Mouse (Mus musculus) C3H10T1/2 (cell line): ENCODE data around the gene Gm128. TPM values are rescaled to one million over a fixed set of nuclear protein-coding genes. Genes with fewer than 3 reads are reported as not detected.

ENCODE experiments used
- polyA plus RNA-seq, 2 experiments: library from polyadenylated mRNA; unstranded; fragments of >200 nt; fragmentation: generic; extraction: Trizol; gene quantifications; one replicate each; pipeline ENCODE4 v1.2.1; 2012; ENCODE audit warnings: missing spikeins in 2 of 2

Gm128 gene
- under 1 TPM; 0.02 to 0.13 TPM for polyA plus RNA-seq

DNA sequence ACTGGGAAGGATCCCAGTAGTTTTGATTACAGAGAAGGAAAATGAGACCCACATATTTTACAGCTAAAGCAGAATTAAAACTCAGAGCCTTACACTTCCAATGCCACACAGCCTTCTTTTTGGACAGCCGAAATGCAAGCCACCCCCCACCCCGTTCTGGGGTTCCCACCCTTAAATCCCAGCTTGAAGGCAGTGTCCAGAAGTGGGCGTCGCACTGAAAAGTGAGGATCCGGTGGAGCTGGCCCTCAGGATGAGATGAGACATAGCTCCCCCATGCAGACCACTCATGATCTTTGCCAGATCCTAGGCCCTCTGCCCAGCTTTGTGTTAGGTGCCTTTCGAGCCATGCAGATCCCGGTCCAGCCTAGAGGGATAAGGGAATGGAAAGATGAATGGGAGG is at the start of gene Gm128:
TSS of gene Gm128 (minus strand) at position 101 of the 400 bp plus-strand sequence.

DNA sequence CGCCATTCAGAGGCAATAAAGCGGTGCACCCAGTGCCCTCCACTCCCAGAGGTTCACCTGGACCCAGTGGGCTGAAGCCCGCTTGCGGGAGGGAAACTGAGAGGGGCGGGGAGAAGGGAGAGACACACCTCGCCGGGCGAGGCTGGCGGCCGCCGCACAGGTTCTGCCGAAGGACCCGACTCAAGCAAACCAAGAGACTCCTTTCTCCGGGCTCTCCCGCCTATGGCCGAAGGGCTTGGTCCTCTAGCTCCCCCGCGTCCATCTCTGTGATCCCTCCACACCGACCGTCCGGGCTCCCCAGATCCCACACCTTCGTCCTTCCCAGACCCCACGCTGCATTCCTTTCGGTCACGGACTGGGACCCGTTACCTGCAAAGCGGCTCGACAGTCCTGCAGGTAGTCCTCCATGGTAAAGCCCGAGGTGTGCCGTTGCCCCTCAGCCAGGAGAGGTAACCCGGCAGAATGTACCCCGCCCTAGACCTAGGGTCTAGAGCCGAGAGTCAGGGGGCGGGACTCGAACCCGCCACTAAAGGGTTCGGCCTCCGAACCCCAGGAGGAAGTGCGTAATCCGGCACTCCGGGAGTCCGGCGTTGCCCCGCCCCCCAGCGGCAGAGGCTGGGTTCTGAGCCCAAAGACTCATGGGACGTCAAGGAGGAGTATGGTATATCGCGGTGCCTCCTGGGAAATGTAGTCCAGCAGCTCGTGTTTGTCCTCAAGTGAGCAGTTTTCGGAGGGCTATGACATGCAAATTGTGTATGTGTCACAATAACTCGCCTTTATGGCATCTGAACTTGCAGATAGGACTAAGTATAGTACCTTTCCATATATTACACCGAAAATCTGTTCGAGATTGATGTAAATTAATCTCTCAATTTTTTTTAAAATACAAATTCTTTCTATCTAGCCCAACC is 40.1 kb upstream of the Gm128 start, which contains the start of the genes Mindy1 and Prune1:
TSS of gene Mindy1 (plus strand) at position 130 of the 911 bp plus-strand sequence.
TSS of gene Prune1 (minus strand) at position 861 of the 911 bp plus-strand sequence.

DNA sequence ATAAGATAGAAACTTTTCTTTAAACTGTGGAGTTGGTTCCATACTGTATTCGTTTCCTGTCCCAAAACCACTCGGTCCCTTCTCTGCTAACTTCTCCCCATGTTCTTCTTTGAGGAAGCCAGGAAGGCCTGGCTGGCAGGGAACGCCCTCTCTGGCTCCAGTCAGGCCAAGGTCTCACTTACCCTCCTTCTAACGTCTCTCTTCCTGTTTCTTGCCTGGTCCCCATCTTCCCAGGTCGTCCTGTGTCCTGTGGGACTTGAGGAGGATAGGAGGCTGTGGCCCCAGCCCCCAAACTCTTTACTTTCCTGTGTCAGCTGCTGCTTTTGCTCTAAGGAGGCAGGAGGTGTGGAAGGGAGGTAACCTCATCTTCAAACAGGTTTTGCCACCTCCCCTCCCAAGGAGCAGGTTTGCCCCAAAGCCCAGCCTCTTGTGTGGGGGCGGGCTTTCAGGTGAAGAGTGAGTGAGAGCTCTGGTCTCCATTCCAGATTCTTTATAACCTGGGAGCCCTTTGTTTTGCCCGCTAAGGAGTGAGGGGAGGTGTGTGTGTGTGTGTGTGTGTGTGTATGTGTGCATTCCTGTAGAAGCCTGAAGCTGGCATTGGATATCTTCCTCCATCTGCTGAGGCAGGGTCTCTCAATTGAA is 9.5 kb upstream of the Gm128 start, which contains the start of gene Bnipl:
TSS of gene Bnipl (minus strand) at position 411 of the 642 bp plus-strand sequence.

DNA sequence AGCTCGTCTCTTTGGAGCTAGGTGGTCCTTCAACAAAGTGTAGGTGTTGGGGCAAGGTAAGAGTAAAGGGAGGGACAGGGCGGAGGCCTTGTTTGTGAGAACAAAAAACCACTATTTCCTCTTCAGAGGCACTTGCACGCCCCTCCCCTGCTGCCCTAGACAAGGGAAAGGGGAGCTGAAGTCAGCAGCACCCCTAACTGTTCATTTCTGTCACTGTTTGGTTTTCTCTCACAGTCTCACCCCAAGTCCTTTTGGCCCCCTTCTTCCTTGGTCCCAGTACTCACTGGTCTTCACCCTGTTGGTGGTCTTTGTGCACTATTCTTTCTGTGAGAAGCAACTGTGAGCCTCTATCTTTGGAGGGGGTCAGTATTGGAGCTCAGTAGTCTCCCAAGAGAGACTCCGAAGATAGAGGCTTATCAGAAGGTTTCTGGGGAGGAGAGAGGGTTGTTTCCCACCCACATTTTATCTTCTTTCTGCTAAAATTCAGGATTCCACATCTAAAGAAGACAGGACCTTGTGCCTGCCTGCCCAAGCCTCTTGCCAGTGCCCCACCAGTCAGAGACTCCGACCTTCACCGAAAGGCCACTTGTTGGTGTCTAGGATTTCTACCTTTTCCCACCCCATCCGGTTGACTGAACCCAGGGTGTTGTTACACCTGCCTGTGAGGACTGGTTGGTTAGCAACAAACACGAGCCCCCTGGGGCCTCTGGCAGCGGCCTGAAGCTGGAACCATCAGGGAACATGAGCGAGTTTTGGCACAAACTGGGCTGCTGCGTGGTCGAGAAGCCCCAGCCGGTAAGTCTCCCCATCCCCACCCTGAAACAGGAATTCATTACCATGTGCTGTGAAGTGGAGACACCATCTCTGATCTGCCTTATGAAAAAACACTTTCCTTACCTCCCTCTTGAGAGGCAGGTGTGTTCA is 9.8 kb downstream of the Gm128 start, which contains the start of gene Mllt11:
TSS of gene Mllt11 (minus strand) at position 874 of the 924 bp plus-strand sequence.

GRCm38 (mm10) chr3:95228148-95228893 is 13.1 kb downstream of the Gm128 start, which contains the start of gene Cdc42se1:
TSS of gene Cdc42se1 (plus strand) at chr3:95228732.

DNA sequence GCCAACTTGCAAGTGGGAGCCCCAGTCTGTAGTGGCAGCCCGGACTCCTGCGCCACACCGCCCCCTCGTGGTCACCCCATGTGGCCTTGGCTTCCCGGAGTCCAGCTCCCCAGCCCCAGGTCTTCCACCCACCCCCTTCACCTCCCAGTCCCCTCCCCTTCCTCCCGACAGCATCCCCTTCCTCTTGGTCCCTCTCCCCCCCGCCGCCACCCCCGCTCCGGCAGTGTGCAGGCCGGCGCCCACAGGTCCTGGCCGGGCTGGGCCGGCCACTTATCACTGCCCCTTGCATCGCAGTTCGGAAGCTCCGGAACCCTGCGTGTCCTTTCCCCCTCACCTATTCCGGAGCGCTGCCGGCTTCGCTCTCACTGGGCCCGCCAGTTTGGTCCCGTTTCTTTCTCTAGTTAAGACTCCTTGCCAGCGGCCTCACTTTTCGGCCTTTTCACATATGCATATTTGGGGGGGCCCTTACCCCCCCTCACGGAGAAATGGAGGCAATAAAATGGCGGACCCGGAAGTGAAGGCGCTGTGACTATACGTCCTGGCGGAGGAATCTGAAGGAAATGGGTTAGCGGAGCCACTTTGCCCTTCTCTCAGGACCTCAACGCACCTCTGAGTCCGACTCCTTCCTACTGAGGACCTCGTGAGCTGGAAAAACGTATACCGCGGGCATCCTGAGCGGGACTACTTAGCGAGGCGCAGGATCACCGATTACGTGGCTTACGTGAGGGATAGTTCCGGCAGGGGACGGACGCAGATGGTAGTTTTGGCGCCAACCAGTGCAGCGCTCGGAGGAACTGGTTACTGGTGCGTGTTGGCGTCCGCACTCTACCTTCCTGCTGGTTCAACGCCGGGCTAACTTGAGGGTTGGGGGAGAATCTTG is 23.9 kb downstream of the Gm128 start, which contains the start of gene Gabpb2:
TSS of gene Gabpb2 (minus strand) at position 662 of the 880 bp plus-strand sequence.

Other genes starting within 250 kb of the Gm128 start
- gene Zfp687, start 226.2 kb downstream of the Gm128 start, polyA plus RNA-seq, result 10 to 100 TPM in 1 of 2 experiments, 1 to 10 TPM in 1; 9.0 to 16.3 TPM
- gene Psmd4, start 199.0 kb downstream of the Gm128 start, polyA plus RNA-seq, result 100 to 1,000 TPM; 161 to 228 TPM
- gene Pip5k1a, start 134.7 kb downstream of the Gm128 start, polyA plus RNA-seq, result 10 to 100 TPM in 1 of 2 experiments, 1 to 10 TPM in 1; 5.5 to 15.4 TPM
- 10 to 100 TPM; 65.6 to 87.8 TPM for gene Vps72, start 130.6 kb downstream of the Gm128 start, polyA plus RNA-seq
- 1 to 10 TPM in 1 of 2 experiments, under 1 TPM in 1; 0.12 to 2.2 TPM for gene Tmod4, start 117.1 kb downstream of the Gm128 start, polyA plus RNA-seq
- gene Scnm1, start 107.6 kb downstream of the Gm128 start, polyA plus RNA-seq, result 10 to 100 TPM; 37.1 to 41.3 TPM
- 1 to 10 TPM; 1.4 to 6.5 TPM for gene Lysmd1, start 107.5 kb downstream of the Gm128 start, polyA plus RNA-seq
- under 1 TPM in 1 of 2 experiments, not detected in 1; 0.25 TPM for gene Tnfaip8l2, start 99.2 kb downstream of the Gm128 start, polyA plus RNA-seq
- 10 to 100 TPM in 1 of 2 experiments, 1 to 10 TPM in 1; 1.2 to 10.8 TPM for gene Sema6c, start 81.1 kb downstream of the Gm128 start, polyA plus RNA-seq
- 1 to 10 TPM in 1 of 2 experiments, under 1 TPM in 1; 0.46 to 5.0 TPM for gene Gabpb2, start 23.7 kb downstream of the Gm128 start, polyA plus RNA-seq
- gene Cdc42se1, start 12.9 kb downstream of the Gm128 start, polyA plus RNA-seq, result 10 to 100 TPM; 32.7 to 44.2 TPM
- 1 to 10 TPM; 3.7 to 6.4 TPM for gene Mllt11, start 9.4 kb downstream of the Gm128 start, polyA plus RNA-seq
- under 1 TPM in 1 of 2 experiments, not detected in 1; 0.27 TPM for gene Bnipl, start 9.6 kb upstream of the Gm128 start, polyA plus RNA-seq
- 10 to 100 TPM; 20.9 to 35.4 TPM for gene Mindy1, start 39.7 kb upstream of the Gm128 start, polyA plus RNA-seq
- gene Prune1, start 40.5 kb upstream of the Gm128 start, polyA plus RNA-seq, result 10 to 100 TPM in 1 of 2 experiments, 1 to 10 TPM in 1; 4.4 to 13.2 TPM
- gene Anxa9, start 65.6 kb upstream of the Gm128 start, polyA plus RNA-seq, result 1 to 10 TPM; 1.6 to 2.8 TPM
- gene Cers2, start 73.2 kb upstream of the Gm128 start, polyA plus RNA-seq, result 100 to 1,000 TPM in 1 of 2 experiments, 10 to 100 TPM in 1; 63.2 to 101 TPM
- gene Setdb1, start 115.6 kb upstream of the Gm128 start, polyA plus RNA-seq, result 10 to 100 TPM in 1 of 2 experiments, 1 to 10 TPM in 1; 1.9 to 12.4 TPM
- not detected for gene 4930558C23Rik, start 161.2 kb upstream of the Gm128 start, polyA plus RNA-seq
- gene Arnt, start 192.8 kb upstream of the Gm128 start, polyA plus RNA-seq, result 10 to 100 TPM in 1 of 2 experiments, 1 to 10 TPM in 1; 2.0 to 20.3 TPM